Mouse (Mus musculus): ENCODE measurements at regions not wholly inside any gene's neighbourhood (a gene's known extent, or its start where the extent isn't known, plus 50 kb on each side); places are given as distances from the start of the nearest gene placed in this dataset.

GRCm38 (mm10) chr9:52853338-52853737, 173.8 kb upstream of the AI593442 start:
- intact Hi-C loops (cut with DNase I), result no loop called here
- DNase-seq (ENCODE audit: low spot score in 2 of 2), result no peak

GRCm38 (mm10) chr9:52850552-52850951, 171.0 kb upstream of the AI593442 start:
- peak; percentile 18 to 52 for DNase-seq (ENCODE audit: low spot score in 2 of 2)
- intact Hi-C loops (cut with DNase I), result no loop called here

- DNase-seq (ENCODE audit: low spot score in 2 of 2), result peak; percentile 14 to 20
- intact Hi-C loops (cut with DNase I), result no loop called here
Observed at GRCm38 (mm10) chr9:52849931-52850330, 170.4 kb upstream of the AI593442 start.

- intact Hi-C loops (cut with DNase I), result no loop called here
- no peak for DNase-seq (ENCODE audit: low spot score in 2 of 2)
Observed at GRCm38 (mm10) chr9:52841105-52841504, 161.5 kb upstream of the AI593442 start.

- intact Hi-C loops (cut with DNase I), result no loop called here
- DNase-seq (ENCODE audit: low spot score in 2 of 2), result no peak
Observed at GRCm38 (mm10) chr9:52839996-52840395, 160.4 kb upstream of the AI593442 start.

- intact Hi-C loops (cut with DNase I), result no loop called here
- DNase-seq (ENCODE audit: low spot score in 2 of 2), result no peak
Observed at GRCm38 (mm10) chr9:52836151-52836630, 156.6 kb upstream of the AI593442 start.

GRCm38 (mm10) chr9:52835481-52836150, 156.0 kb upstream of the AI593442 start:
- intact Hi-C loops (cut with DNase I), result no loop called here
- no peak for DNase-seq (ENCODE audit: low spot score in 2 of 2)

GRCm38 (mm10) chr9:52826781-52827180, 147.2 kb upstream of the AI593442 start:
- DNase-seq (ENCODE audit: low spot score in 2 of 2), result no peak
- intact Hi-C loops (cut with DNase I), result no loop called here

GRCm38 (mm10) chr9:52816309-52816708, 136.7 kb upstream of the AI593442 start:
- intact Hi-C loops (cut with DNase I), result no loop called here
- no peak for DNase-seq (ENCODE audit: low spot score in 2 of 2)

GRCm38 (mm10) chr9:52802969-52803368, 123.4 kb upstream of the AI593442 start:
- intact Hi-C loops (cut with DNase I), result no loop called here
- DNase-seq (ENCODE audit: low spot score in 2 of 2), result no peak

GRCm38 (mm10) chr9:52801801-52802200, 122.2 kb upstream of the AI593442 start:
- DNase-seq (ENCODE audit: low spot score in 2 of 2), result no peak
- intact Hi-C loops (cut with DNase I), result no loop called here

- DNase-seq (ENCODE audit: low spot score in 2 of 2), result no peak
- intact Hi-C loops (cut with DNase I), result no loop called here
Observed at GRCm38 (mm10) chr9:52800476-52800875, 120.9 kb upstream of the AI593442 start.

GRCm38 (mm10) chr9:52792596-52792995, 113.0 kb upstream of the AI593442 start:
- intact Hi-C loops (cut with DNase I), result no loop called here
- peak; percentile 30 to 75 for DNase-seq (ENCODE audit: low spot score in 2 of 2)

GRCm38 (mm10) chr9:52782520-52782919, 102.9 kb upstream of the AI593442 start:
- intact Hi-C loops (cut with DNase I), result no loop called here
- peak in 1 of 2 experiments; percentile 14 for DNase-seq (ENCODE audit: low spot score in 2 of 2)

- DNase-seq (ENCODE audit: low spot score in 2 of 2), result no peak
- intact Hi-C loops (cut with DNase I), result no loop called here
Observed at GRCm38 (mm10) chr9:52776542-52776941, 97.0 kb upstream of the AI593442 start.

- DNase-seq (ENCODE audit: low spot score in 2 of 2), result no peak
- intact Hi-C loops (cut with DNase I), result no loop called here
Observed at GRCm38 (mm10) chr9:52775232-52775631, 95.7 kb upstream of the AI593442 start.

GRCm38 (mm10) chr9:52768056-52768455, 88.5 kb upstream of the AI593442 start:
- no peak for DNase-seq (ENCODE audit: low spot score in 2 of 2)
- intact Hi-C loops (cut with DNase I), result no loop called here

- DNase-seq (ENCODE audit: low spot score in 2 of 2), result no peak
- intact Hi-C loops (cut with DNase I), result no loop called here
Observed at GRCm38 (mm10) chr9:52765809-52766208, 86.2 kb upstream of the AI593442 start.

- peak; percentile 26 to 38 for DNase-seq (ENCODE audit: low spot score in 2 of 2)
- intact Hi-C loops (cut with DNase I), result no loop called here
Observed at GRCm38 (mm10) chr9:52762836-52763235, 83.3 kb upstream of the AI593442 start.

- no peak for DNase-seq (ENCODE audit: low spot score in 2 of 2)
- intact Hi-C loops (cut with DNase I), result no loop called here
Observed at GRCm38 (mm10) chr9:52761257-52761656, 81.7 kb upstream of the AI593442 start.

- intact Hi-C loops (cut with DNase I), result no loop called here
- DNase-seq (ENCODE audit: low spot score in 2 of 2), result peak; percentile 58 to 76
Observed at GRCm38 (mm10) chr9:52748366-52748765, 68.8 kb upstream of the AI593442 start.

All from left cerebral cortex, postnatal 14 days (tissue).